Mouse (Mus musculus) neural tube, postnatal 0 days (tissue): ENCODE results near the gene Pafah1b2. TPM values are rescaled to one million over a fixed set of nuclear protein-coding genes. Genes with fewer than 3 reads are reported as not detected.

Experiments
- microRNA-seq: library from miRNA; unstranded; fragments of <30 nt; microRNA quantifications from one replicate; pipeline ENCODE4, GENCODE M21; 2016
- polyA plus RNA-seq: library from polyadenylated mRNA; unstranded; fragments of >200 nt; fragmentation: Nextera tagmentation; extraction: Ambion mirVana; gene quantifications from 2 replicates; pipeline ENCODE4 v1.2.1, GENCODE M21; 2015

The Pafah1b2 gene
- polyA plus RNA-seq: 203 and 224 TPM in 2 replicates

DNA sequence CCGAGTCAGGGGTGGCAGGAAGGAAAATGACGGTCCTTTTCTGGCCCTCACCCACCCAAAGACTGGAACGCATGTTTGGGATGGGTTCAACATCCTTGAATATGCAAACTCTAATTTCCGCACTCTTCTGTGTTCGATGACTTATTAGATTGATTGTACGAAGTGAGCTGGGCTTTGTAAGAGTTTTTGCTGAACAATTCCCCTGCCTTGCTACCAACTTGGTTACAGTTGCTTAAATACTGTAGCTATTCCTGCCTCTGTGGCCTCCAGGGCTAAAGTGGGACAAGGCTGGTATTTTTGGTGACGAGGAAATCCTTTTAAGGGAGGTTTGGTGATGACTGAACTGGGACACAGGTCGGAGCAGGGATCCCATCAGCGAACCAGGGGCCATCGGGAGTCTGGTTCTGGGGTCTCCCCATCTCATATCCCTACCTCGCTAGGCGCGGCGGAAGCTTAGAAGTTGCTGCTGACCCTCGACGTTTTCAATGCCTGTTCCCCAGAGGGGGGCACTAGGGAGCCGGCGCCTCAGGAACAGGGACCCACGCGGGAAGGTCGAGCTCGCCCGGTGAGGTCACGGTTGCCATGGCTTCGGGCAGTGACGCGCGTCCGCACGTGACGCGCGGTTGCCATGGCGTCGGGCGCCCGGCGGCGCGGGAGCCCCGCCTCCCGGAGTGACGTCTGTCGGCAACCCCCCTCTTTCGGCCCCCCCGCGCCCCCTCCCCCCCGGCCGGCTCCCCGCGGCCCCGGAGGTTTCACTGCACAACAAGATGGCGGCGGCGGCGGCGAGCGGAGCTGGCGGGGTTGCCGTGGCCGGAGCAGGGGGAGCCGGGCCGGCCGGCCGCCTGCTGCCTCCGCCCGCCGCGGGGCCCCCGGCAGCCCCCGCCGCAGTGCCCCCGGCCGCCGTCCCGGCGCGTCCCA lies at the start of gene Pafah1b2, which contains the start of gene Sik3:
Gene Pafah1b2 (minus strand): TSS at position 600 of the 918 bp plus-strand sequence.
Gene Sik3 (plus strand): TSS at position 730 of the 918 bp plus-strand sequence.

DNA sequence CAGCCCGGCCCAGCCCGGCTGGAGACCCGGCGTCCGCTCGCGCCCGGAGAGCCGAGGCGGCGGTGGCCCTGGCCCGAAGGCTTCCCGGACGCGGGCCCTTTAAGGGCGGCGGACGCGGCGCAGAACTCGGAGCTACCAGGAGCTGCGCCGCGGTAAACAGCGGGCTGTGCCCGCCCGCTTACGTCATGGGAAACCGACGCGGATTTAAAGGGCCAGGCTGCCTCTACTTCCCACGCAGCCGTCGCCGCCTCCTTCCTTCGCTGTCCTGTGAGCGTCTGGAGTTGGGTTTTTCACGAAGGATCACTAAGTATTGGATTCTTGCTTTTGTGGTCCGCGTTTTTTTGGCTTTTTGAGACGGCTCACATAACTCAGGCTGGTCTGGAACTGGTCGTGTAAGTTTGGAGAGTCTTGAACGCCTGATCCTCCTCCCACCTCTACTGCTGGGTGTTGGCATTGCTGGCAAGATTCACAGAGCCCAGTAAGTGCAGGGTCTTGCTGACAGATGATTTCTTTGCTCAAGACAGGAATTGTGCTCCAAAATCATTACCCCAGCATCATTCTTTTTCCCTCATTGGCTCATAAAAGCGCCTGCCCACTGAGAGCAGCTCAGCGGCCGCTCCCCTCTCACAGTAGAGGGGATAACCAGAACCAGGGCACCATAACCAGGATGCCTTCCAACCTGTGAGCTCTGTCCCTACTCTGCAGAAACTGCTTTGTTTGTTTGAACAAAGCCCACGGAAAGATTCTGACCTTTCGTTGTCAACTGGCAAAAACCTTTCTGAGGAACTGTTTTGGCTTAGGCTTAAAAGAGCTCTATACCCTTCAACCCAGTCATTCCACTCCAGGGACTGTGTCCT lies 57.2 kb downstream of the Pafah1b2 start, which contains the start of gene Sidt2:
Gene Sidt2 (minus strand): TSS at position 152 of the 857 bp plus-strand sequence.

DNA sequence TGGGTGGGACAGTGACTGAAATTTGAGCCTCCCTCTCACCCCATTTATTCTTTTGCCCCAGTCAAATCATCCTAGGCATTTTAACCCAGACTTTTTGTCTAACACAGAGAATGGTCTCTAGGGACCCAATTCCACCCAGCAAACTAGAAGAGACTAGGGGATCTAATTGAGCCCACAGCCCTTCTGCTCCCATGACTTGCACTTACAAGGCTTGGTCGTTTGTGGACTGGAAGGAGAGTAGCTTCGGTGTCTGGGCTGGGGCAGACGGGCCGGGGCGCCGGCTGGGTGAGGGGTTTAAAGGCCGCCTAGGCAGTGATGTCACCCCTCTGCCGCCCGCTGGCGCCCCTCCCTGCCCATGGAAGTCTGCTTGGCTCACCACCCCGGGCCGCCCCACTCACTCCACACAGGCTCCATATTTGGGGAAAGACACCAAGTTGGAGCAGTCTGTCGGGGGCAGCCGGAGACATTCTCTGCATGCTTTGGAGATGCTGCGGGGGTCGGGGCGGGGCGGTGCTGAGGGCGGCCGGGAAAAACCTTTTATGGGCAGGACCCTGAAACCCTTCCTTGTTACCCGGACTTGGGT lies 76.8 kb downstream of the Pafah1b2 start, which contains the start of gene Tagln:
Gene Tagln (minus strand): TSS at position 431 of the 583 bp plus-strand sequence.

Small RNAs within 50 kb of the gene (microRNA-seq; reads per million reads assigned to microRNA genes)
- not detected for gene Mir7087

Other genes starting within 250 kb of the Pafah1b2 start
- 14.5 and 14.6 TPM in 2 replicates for gene Cep164, start 184.0 kb downstream of the Pafah1b2 start, polyA plus RNA-seq
- 40.6 and 41.8 TPM in 2 replicates for gene Bace1, start 174.1 kb downstream of the Pafah1b2 start, polyA plus RNA-seq
- gene Pcsk7, start 106.2 kb downstream of the Pafah1b2 start, polyA plus RNA-seq: 17.9 and 22.4 TPM in 2 replicates
- 61.2 and 74.3 TPM in 2 replicates for gene Rnf214, start 105.8 kb downstream of the Pafah1b2 start, polyA plus RNA-seq
- 6.8 and 8.4 TPM in 2 replicates for gene Tagln, start 76.6 kb downstream of the Pafah1b2 start, polyA plus RNA-seq
- gene Sidt2, start 57.4 kb downstream of the Pafah1b2 start, polyA plus RNA-seq: 56.4 and 60.5 TPM in 2 replicates
- gene Sik3, start 130 bp upstream of the Pafah1b2 start, polyA plus RNA-seq: 15.1 and 16.0 TPM in 2 replicates
- 9.7 and 9.8 TPM in 2 replicates for gene Apoa1, start 215.9 kb upstream of the Pafah1b2 start, polyA plus RNA-seq
- not detected in 2 replicates for gene Apoc3, start 222.9 kb upstream of the Pafah1b2 start, polyA plus RNA-seq
- gene Apoa4, start 228.0 kb upstream of the Pafah1b2 start, polyA plus RNA-seq: 0.09 TPM in 1 of 2 replicates, not detected in the other